Mouse (Mus musculus) myocyte (in vitro differentiated cells): ENCODE measurements around the gene Nid1.
"Not testable (repeated sequence)": the region's sequence is repeated elsewhere in the genome, so short reads cannot be mapped to it uniquely, and the experiment has no call there.

ENCODE experiments used
- CEBPB ChIP-seq: IDR thresholded peaks from 2 replicates; pipeline ENCODE4 v1.6.1; 2011; ENCODE audit warnings: mild to moderate bottlenecking, moderate library complexity; ENCODE audit not compliant: poor library complexity, insufficient read depth, severe bottlenecking
- E2F4 ChIP-seq: IDR thresholded peaks from one replicate; pipeline ENCODE4 v1.6.1; 2011; ENCODE audit warnings: mild to moderate bottlenecking, control low read depth, moderate library complexity; ENCODE audit not compliant: insufficient read depth
- MAX ChIP-seq: IDR thresholded peaks from one replicate; pipeline ENCODE4 v1.6.1; 2011; ENCODE audit warnings: low read depth, mild to moderate bottlenecking, control low read depth
- MYOD1 ChIP-seq, 3 experiments: IDR thresholded peaks; one replicate each; pipeline ENCODE4 v1.6.1; 2011; ENCODE audit warnings: control low read depth in 2 of 3, low read depth in 2 of 3, mild to moderate bottlenecking in 2 of 3, moderate library complexity in 1 of 3; ENCODE audit not compliant: insufficient read length in 2 of 3, control insufficient read depth in 1 of 3
- MYOG ChIP-seq, 3 experiments: IDR thresholded peaks; one replicate each; pipeline ENCODE4 v1.6.1; 2011; ENCODE audit warnings: control low read depth in 2 of 3, low read depth in 2 of 3, mild to moderate bottlenecking in 2 of 3; ENCODE audit not compliant: insufficient read length in 2 of 3, control insufficient read depth in 1 of 3, insufficient read depth in 1 of 3
- POLR2A ChIP-seq: IDR thresholded peaks from one replicate; pipeline ENCODE4 v1.6.1; 2011; ENCODE audit warnings: low read depth, mild to moderate bottlenecking, control low read depth, moderate library complexity; ENCODE audit not compliant: insufficient read length
- POLR2AphosphoS2 ChIP-seq: IDR thresholded peaks from one replicate; pipeline ENCODE4 v1.6.1; 2011; ENCODE audit warnings: low read depth, control low read depth; ENCODE audit not compliant: insufficient read length
- SRF ChIP-seq: IDR thresholded peaks from one replicate; pipeline ENCODE4 v1.6.1; 2011; ENCODE audit warnings: low read depth; ENCODE audit not compliant: control insufficient read depth, insufficient read length
- TCF12 ChIP-seq: IDR thresholded peaks from one replicate; pipeline ENCODE4 v1.6.1; 2011; ENCODE audit warnings: mild to moderate bottlenecking, control low read depth; ENCODE audit not compliant: poor library complexity, insufficient read depth, severe bottlenecking
- TCF3 ChIP-seq: IDR thresholded peaks from one replicate; pipeline ENCODE4 v1.6.1; 2011; ENCODE audit warnings: low read depth, control low read depth; ENCODE audit not compliant: insufficient read length
- USF1 ChIP-seq: IDR thresholded peaks from one replicate; pipeline ENCODE4 v1.6.1; 2011; ENCODE audit warnings: low read depth, mild to moderate bottlenecking, control low read depth, moderate library complexity

DNA sequence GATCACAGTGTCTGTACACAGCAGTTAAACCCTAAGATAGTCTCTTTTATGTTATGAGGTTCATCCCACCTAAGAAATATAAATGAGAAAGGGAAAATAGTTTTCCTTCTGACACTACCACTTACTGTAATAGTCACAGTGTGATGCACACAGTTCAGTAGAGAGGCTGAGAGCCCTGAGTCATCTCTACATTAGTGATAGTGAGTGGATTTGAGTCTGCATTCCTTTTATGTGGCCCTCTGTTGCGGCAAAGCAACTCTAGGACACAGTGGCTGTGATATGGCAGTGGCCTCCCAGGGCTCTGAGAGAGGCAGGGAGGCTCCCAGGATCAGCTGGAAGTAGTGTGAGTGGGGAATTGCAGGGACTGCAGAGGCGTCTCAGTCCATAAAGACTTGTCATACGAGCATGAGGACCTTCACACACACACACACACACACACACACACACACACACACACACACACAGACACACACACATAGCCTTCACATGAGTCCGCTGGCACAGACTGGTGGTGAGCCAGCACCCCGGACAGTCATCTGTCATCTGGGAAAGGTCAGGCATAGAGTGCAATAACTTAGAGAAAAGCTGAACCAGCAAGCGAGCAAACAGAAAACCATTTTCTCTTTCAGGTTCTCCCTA lies 32.7 kb upstream of the Nid1 start:
- TF ChIP-seq POLR2A; E2F4; MYOD1 (IDR thresholded peaks at IDR 0.05; ENCODE audit: control insufficient read depth in 1 of 3, insufficient read length in 2 of 3, low read depth in 2 of 3); POLR2AphosphoS2; SRF; CEBPB; MAX; USF1; MYOG (IDR thresholded peaks at IDR 0.05; ENCODE audit: control insufficient read depth in 1 of 3, insufficient read depth in 1 of 3, insufficient read length in 2 of 3, low read depth in 2 of 3); TCF3; TCF12: not testable (repeated sequence)
